Mouse (Mus musculus) cerebellum, adult 2 months (tissue): ENCODE results near the gene Fam19a3.

Source experiments
- CTCF ChIP-seq: fragments of 200-500 bp; IDR thresholded peaks from 2 replicates; pipeline ENCODE4 v1.5.1; 2011; ENCODE audit warnings: low read depth, mild to moderate bottlenecking, control low read depth, low read length, moderate library complexity, borderline replicate concordance; ENCODE audit not compliant: insufficient read depth
- POLR2A ChIP-seq: fragments of 200-500 bp; IDR thresholded peaks from 2 replicates; pipeline ENCODE4 v1.6.1; 2011; ENCODE audit warnings: low read length, control low read depth, borderline replicate concordance; ENCODE audit not compliant: insufficient read depth

DNA sequence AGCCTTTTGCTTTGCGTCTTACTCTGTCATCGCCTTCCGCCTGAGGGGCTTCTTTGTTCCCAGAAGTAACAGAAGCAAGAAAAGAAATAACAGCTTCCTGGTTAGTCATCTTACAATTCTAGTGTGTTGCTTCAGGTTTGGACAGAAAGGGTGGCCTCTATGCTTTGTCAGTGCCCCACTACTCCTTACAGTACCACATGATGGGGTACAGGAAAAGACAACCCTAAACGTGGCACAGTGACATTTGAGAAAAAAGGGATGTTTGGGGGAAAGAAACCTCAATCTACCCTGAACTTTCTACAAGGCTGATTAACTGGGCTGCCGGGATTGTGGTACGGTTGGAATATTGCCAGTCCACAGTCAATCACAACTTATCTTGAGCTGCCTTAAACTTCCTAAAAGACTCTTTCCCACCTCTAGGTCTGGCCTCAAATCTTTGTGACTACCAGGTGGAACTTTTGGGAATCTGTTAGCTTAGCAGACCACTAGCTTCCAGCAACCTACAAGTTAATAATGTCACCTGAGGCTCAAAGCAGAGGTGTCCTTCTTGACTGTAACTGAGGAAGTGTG, 52.3 kb downstream of the Fam19a3 start:
- TF ChIP-seq CTCF (no peak), POLR2A (no peak)
